Mouse (Mus musculus) MEL (cell line): Measurements from ENCODE around the gene Rab44.

Source experiments
- BHLHE40 ChIP-seq: IDR thresholded peaks from 2 replicates; pipeline ENCODE4 v1.6.1; 2012; ENCODE audit warnings: low read depth, mild to moderate bottlenecking, inconsistent platforms, low read length, improper control_type of control experiment, borderline replicate concordance
- CTCF ChIP-seq, 3 experiments: IDR thresholded peaks in 2 of 3; conservative IDR thresholded peaks in 1 of 3; 2 replicates each; pipeline ENCODE4 v1.5.1; 2011 to 2012; ENCODE audit warnings: low read length in 3 of 3, low read depth in 2 of 3, mild to moderate bottlenecking in 2 of 3, improper control_type of control experiment in 1 of 3, inconsistent platforms in 1 of 3, mixed read lengths in 1 of 3, moderate library complexity in 1 of 3; ENCODE audit not compliant: control insufficient read depth in 1 of 3, insufficient read depth in 1 of 3, poor library complexity in 1 of 3, severe bottlenecking in 1 of 3
- E2F4 ChIP-seq: IDR thresholded peaks from 2 replicates; pipeline ENCODE4 v1.6.1; 2011; ENCODE audit warnings: low read depth, low read length, improper control_type of control experiment, borderline replicate concordance
- GABPA ChIP-seq: IDR thresholded peaks from 2 replicates; pipeline ENCODE4 v1.6.1; 2012; ENCODE audit warnings: low read depth, mild to moderate bottlenecking, inconsistent platforms, low read length, improper control_type of control experiment, moderate library complexity
- KAT2A ChIP-seq: conservative IDR thresholded peaks from 2 replicates; pipeline ENCODE4 v1.6.1; 2012; ENCODE audit warnings: low read depth, low read length, improper control_type of control experiment, inconsistent platforms
- MAX ChIP-seq: IDR thresholded peaks from 2 replicates; pipeline ENCODE4 v1.6.1; 2011; ENCODE audit warnings: low read length, improper control_type of control experiment
- MYC ChIP-seq: IDR thresholded peaks from 2 replicates; pipeline ENCODE4 v1.6.1; 2011; ENCODE audit warnings: low read depth, mild to moderate bottlenecking, low read length, improper control_type of control experiment, moderate library complexity
- NELFE ChIP-seq: IDR thresholded peaks from 2 replicates; pipeline ENCODE4 v1.6.1; 2011; ENCODE audit warnings: low read depth, low read length, improper control_type of control experiment
- NRF1 ChIP-seq: IDR thresholded peaks from 2 replicates; pipeline ENCODE4 v1.6.1; 2014; ENCODE audit warnings: low read depth, mild to moderate bottlenecking, inconsistent platforms, low read length, improper control_type of control experiment, moderate library complexity; ENCODE audit not compliant: poor library complexity, insufficient read depth, severe bottlenecking
- POLR2A ChIP-seq, 2 experiments: IDR thresholded peaks; 2 replicates each; pipeline ENCODE4 v1.6.1; 2011 to 2012; ENCODE audit warnings: low read length in 2 of 2, mild to moderate bottlenecking in 2 of 2, control low read depth in 1 of 2, improper control_type of control experiment in 1 of 2, low read depth in 1 of 2, moderate library complexity in 1 of 2; ENCODE audit not compliant: control insufficient read depth in 1 of 2, insufficient read depth in 1 of 2, poor library complexity in 1 of 2
- TBP ChIP-seq: IDR thresholded peaks from 2 replicates; pipeline ENCODE4 v1.8.0; 2011; ENCODE audit warnings: low read depth, low read length, improper control_type of control experiment
- USF2 ChIP-seq, 2 experiments: IDR thresholded peaks; 2 replicates each; pipeline ENCODE4 v1.6.1; 2011 to 2012; ENCODE audit warnings: improper control_type of control experiment in 2 of 2, low read length in 2 of 2, borderline replicate concordance in 1 of 2, inconsistent platforms in 1 of 2, low read depth in 1 of 2, mild to moderate bottlenecking in 1 of 2; ENCODE audit not compliant: insufficient read depth in 1 of 2
- ZC3H11A ChIP-seq: IDR thresholded peaks from 2 replicates; pipeline ENCODE4 v1.6.1; 2012; ENCODE audit warnings: low read depth, mild to moderate bottlenecking, inconsistent platforms, low read length, improper control_type of control experiment

GRCm38 (mm10) chr17:29135066-29135465 is 21.1 kb downstream of the Rab44 start:
- no peak for TF ChIP-seq ZC3H11A
- no peak for TF ChIP-seq CTCF (IDR thresholded peaks at IDR 0.05 in 2 of 3, conservative IDR thresholded peaks at IDR 0.05 in 1 of 3; ENCODE audit: control insufficient read depth in 1 of 3, insufficient read depth in 1 of 3, low read depth in 2 of 3, low read length in 3 of 3, poor library complexity in 1 of 3, severe bottlenecking in 1 of 3)
- no peak for TF ChIP-seq NRF1
- no peak for TF ChIP-seq USF2 (IDR thresholded peaks at IDR 0.05; ENCODE audit: borderline replicate concordance in 1 of 2, insufficient read depth in 1 of 2, low read depth in 1 of 2, low read length in 2 of 2)
- TF ChIP-seq MAX = no peak
- no peak for TF ChIP-seq GABPA
- TF ChIP-seq KAT2A = no peak
- no peak for TF ChIP-seq POLR2A (IDR thresholded peaks at IDR 0.05; ENCODE audit: control insufficient read depth in 1 of 2, insufficient read depth in 1 of 2, low read depth in 1 of 2, low read length in 2 of 2, poor library complexity in 1 of 2)
- no peak for TF ChIP-seq MYC
- TF ChIP-seq BHLHE40 = no peak
- no peak for TF ChIP-seq NELFE
- no peak for TF ChIP-seq E2F4
- TF ChIP-seq TBP = no peak
